Mouse (Mus musculus) forebrain, embryonic 10.5 days (tissue): ENCODE data around the gene Canx. TPM values are rescaled to one million over a fixed set of nuclear protein-coding genes. Genes with fewer than 3 reads are reported as not detected.
A peak's percentile ranks its signal among the peaks of the same experiment; 100 is the strongest.
"Not testable (repeated sequence)": the region's sequence is repeated elsewhere in the genome, so short reads cannot be mapped to it uniquely, and the experiment has no call there.

Source experiments
- DNase-seq: peaks from one replicate; pipeline ENCODE4 v3.0.0-alpha.2; 2017; ENCODE audit warnings: low spot score; ENCODE audit errors: extremely low spot score
- H3K27ac ChIP-seq: fragments of 300-500 bp; sonication (generic); 2 replicates; pipeline ENCODE4 v1.5.1; 2016; ENCODE audit warnings: mild to moderate bottlenecking
- H3K27me3 ChIP-seq: fragments of 300-500 bp; sonication (generic); 2 replicates; pipeline ENCODE4 v1.6.1; 2016; ENCODE audit warnings: mild to moderate bottlenecking; ENCODE audit not compliant: poor library complexity, severe bottlenecking
- H3K36me3 ChIP-seq: fragments of 300-500 bp; sonication (generic); replicated peaks from 2 replicates; pipeline ENCODE4 v1.6.1; 2016; ENCODE audit warnings: mild to moderate bottlenecking, moderate library complexity
- H3K4me1 ChIP-seq: fragments of 300-500 bp; sonication (generic); 2 replicates; pipeline ENCODE4 v1.6.1; 2016
- H3K4me3 ChIP-seq: fragments of 300-500 bp; sonication (generic); 2 replicates; pipeline ENCODE4 v1.5.1; 2016; ENCODE audit warnings: mild to moderate bottlenecking, moderate library complexity
- H3K9me3 ChIP-seq: fragments of 300-500 bp; sonication (generic); 2 replicates; pipeline ENCODE4 v1.6.1; 2016; ENCODE audit warnings: mild to moderate bottlenecking, moderate library complexity
- WGBS: fragments of 180-500 bp; shearing (Covaris S2); methylation state at CpG from one replicate; pipeline ENCODE4 v1.1.7; 2016; 5-methylcytosine and 5-hydroxymethylcytosine counted together
- polyA plus RNA-seq: library from polyadenylated mRNA; unstranded; fragments of >200 nt; fragmentation: Nextera tagmentation; extraction: Ambion mirVana; gene quantifications from 2 replicates; pipeline ENCODE4 v1.2.1, GENCODE M21; 2016

The Canx gene
- polyA plus RNA-seq, result 334 and 352 TPM in 2 replicates

DNA sequence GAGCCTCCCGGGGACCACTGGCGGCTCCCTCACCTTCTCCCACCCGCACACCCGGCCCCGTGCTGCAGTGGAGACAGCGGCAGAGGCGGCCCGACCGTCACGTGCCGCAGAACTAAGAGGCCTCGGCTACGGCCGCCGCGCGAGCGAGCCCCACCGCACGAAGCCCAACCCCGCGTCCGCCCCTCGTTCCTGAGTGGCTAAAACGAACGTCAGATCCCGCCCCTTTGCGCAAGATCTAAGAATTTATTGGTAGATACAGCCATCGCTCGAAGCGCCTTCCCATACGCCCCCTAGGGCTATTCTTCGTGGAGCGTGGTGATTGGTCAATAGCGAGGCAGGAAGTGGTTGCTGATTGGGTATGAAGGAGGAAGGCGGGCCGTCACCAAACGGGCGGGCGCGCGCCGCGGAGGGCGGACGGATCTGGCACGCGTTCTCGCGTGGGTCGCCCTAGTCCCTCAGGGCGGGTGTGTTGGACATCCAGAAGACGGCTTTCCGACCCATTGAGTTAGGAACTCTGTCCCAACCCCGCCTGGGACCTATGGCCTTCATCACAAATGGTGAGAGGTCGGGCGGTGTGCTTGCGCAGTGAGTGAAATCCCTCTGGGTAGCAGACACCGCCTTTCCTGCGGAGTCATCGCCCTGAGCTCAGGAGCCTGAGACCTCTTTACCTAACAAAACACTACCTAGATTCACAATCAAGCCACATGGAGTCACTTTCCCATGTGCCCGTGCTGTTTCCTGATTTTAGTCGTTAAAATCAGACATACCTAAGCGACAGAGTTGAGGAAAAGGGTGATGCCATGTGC, at the start of gene Canx:
Canx (minus strand) TSS at position 178 of the 806 bp plus-strand sequence.
- WGBS, result under 1% methylated on average over 64 of the region's 64 CpGs
- H3K36me3 ChIP-seq, result peaks cover 28% of the 10 kb centered on the region

GRCm38 (mm10) chr11:50374286-50375015, 49.0 kb upstream of the Canx start:
- peaks cover 11% of the 10 kb centered on the region for H3K36me3 ChIP-seq
- peaks cover 26% of the 10 kb centered on the region for H3K27me3 ChIP-seq
- H3K4me1 ChIP-seq, result peaks cover 47% of the 10 kb centered on the region
- H3K4me3 ChIP-seq, result no peak overlapping the region
- 88% methylated on average over 13 of the region's 13 CpGs for WGBS
- DNase-seq, result no peak
- H3K27ac ChIP-seq, result no peak overlapping the region
- H3K9me3 ChIP-seq, result no peaks in the 10 kb centered on the region

More for the DNA sequence above, at the start of gene Canx:
- peak within 1 kb of the TSS; percentile 92 for H3K4me3 ChIP-seq
- peak; percentile 100 for DNase-seq
- peaks cover 40% of the 10 kb centered on the region for H3K4me1 ChIP-seq
- H3K9me3 ChIP-seq, result no peaks in the 10 kb centered on the region
- peak within 1 kb of the TSS; percentile 98 for H3K27ac ChIP-seq
- no peaks in the 10 kb centered on the region for H3K27me3 ChIP-seq

DNA sequence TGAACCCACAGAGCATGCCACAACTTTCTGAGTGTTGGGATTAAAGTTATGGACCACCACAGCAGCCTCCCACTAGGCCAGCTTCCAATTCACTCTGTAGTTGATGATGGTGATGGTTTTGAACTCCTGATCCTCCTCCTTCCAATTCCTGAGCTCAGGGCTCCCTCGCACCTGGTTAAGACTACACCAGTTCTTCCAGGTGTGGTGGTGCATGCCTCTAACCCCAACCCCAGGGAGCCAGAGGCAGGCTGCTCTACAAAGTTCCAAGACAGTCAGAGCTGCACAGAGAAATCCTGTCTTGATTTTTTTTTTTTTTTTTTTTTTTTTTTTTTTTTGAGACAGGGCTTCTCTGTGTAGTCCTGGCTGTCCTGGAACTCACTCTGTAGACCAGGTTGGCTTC, 48.1 kb upstream of the Canx start:
- peaks cover 26% of the 10 kb centered on the region for H3K27me3 ChIP-seq
- peaks cover 3% of the 10 kb centered on the region; the same call in 1 of the 2 replicates for H3K36me3 ChIP-seq
- 86% methylated on average over 1 of the region's 1 CpGs for WGBS
- DNase-seq, result no peak
- peaks cover 40% of the 10 kb centered on the region for H3K4me1 ChIP-seq
- no peak overlapping the region for H3K4me3 ChIP-seq
- no peak overlapping the region for H3K27ac ChIP-seq
- no peaks in the 10 kb centered on the region for H3K9me3 ChIP-seq

DNA sequence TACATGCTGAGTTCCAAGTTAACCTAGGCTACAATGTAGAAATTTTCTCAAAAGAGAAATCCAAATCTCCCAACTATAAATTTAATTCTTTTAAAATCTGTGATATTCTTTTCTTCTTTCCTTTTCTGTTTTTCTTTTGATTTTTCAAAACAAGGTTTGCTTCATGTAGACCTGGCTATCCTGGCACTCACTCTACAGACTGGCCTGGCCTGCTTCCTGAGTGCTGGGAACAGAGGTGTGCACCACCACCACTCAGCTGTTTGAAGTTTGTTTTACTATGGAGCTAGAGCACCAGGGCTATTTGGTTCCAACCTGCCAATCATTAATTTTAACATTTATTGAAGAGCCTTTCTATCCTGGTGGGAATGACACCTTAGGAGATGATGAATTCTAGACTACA, 47.6 kb upstream of the Canx start:
- Histone ChIP-seq H3K27me3 (peaks cover 26% of the 10 kb centered on the region), H3K4me1 (peaks cover 40% of the 10 kb centered on the region), H3K27ac (no peak overlapping the region), H3K36me3 (no peaks in the 10 kb centered on the region), H3K9me3 (no peaks in the 10 kb centered on the region), H3K4me3 (no peak overlapping the region)
- DNase-seq, result no peak

DNA sequence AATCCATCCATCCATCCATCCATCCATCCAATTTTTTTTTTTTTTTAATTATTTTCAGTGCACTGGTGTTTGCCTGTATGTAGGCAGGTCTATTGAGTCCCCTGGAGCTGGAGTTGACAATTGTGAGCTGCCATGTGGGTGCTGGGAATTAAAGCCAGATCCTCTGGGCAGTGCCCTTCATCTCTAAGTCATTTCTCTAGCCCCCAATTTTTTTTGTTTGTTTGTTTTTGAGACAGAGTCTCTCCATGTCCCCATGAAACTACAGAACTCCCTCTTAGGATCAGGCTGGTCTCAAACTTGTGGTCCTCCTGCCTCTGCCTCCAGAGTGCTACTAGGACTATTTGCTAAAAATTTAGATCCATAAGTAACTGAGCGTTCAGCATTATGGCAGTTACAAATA, 46.4 kb upstream of the Canx start:
- WGBS, result 89% methylated on average over 1 of the region's 1 CpGs
- no peaks in the 10 kb centered on the region for H3K9me3 ChIP-seq
- peak overlapping the region; percentile 50; the same call in 1 of the 2 replicates for H3K4me3 ChIP-seq
- H3K27me3 ChIP-seq, result peaks cover 26% of the 10 kb centered on the region
- no peak overlapping the region for H3K27ac ChIP-seq
- no peaks in the 10 kb centered on the region for H3K36me3 ChIP-seq
- H3K4me1 ChIP-seq, result peaks cover 39% of the 10 kb centered on the region
- DNase-seq, result no peak

GRCm38 (mm10) chr11:50371399-50371841, 45.9 kb upstream of the Canx start:
- Histone ChIP-seq H3K4me3 (peak overlapping the region; percentile 50), H3K27me3 (peaks cover 26% of the 10 kb centered on the region), H3K9me3 (no peaks in the 10 kb centered on the region), H3K4me1 (peaks cover 34% of the 10 kb centered on the region), H3K27ac (peak overlapping the region; percentile 86), H3K36me3 (no peaks in the 10 kb centered on the region)
- DNase-seq, result peak; percentile 68
- 3% methylated on average over 18 of the region's 18 CpGs for WGBS

DNA sequence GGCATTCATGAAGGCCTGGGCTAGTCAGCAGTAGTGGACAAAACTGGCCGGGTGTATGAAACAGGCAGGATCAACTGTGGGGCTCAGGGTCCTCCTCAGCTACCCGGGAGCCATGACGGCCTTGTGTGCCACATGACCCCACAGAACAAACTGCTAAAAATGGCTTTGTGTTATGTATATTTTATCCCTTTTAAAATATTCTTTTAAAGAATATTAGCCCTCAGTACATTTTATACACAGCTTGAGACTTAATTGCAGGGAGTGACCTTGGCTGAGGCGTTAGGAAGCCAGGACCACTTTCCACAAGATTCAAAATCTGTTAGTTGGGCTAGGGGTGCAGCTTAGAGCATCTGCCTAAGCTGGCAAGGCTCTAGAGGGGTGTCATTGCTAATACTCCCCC, 45.5 kb upstream of the Canx start:
- Histone ChIP-seq H3K27ac (peak overlapping the region; percentile 86), H3K27me3 (peaks cover 25% of the 10 kb centered on the region), H3K9me3 (no peaks in the 10 kb centered on the region), H3K4me1 (peaks cover 30% of the 10 kb centered on the region), H3K36me3 (no peaks in the 10 kb centered on the region), H3K4me3 (peak overlapping the region; percentile 50)
- DNase-seq, result no peak
- 63% methylated on average over 4 of the region's 4 CpGs for WGBS

DNA sequence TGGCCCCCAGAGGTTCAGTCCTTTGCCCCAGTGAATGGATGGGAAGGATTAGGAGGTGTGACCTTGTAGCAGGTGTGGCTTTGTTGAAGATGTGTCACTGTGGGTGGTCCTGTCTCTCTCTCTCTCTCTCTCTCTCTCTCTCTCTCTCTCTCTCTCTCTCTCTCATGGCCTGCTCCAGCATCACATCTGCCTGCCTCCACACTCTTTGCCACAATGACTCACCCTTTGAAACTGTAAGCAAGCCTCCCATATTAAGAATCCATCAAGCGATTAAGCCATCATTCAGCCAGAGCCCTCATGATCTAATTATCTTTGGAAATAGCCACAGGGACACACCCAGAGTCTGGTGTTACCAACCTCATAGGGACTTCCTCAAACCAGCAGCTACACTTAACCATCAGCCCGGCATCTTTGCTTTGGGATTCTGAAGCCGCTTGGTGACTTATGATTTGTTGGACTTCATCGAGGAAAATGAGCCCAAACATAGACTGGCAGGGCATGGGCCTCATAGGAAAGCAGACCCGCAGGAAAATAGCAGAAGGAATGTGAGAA, 44.0 kb upstream of the Canx start:
- H3K27ac ChIP-seq, result no peak overlapping the region
- no peaks in the 10 kb centered on the region for H3K36me3 ChIP-seq
- WGBS, result 94% methylated on average over 5 of the region's 5 CpGs
- no peak overlapping the region for H3K4me3 ChIP-seq
- DNase-seq, result no peak
- peaks cover 10% of the 10 kb centered on the region; the same call in 1 of the 2 replicates for H3K27me3 ChIP-seq
- no peaks in the 10 kb centered on the region for H3K9me3 ChIP-seq
- H3K4me1 ChIP-seq, result peaks cover 16% of the 10 kb centered on the region

- Histone ChIP-seq H3K27me3 (0 out of 2 replicates have a peak, but pooled peaks cover 5% of the 10 kb centered on the region), H3K27ac (no peak overlapping the region), H3K36me3 (no peaks in the 10 kb centered on the region), H3K4me1 (peaks cover 16% of the 10 kb centered on the region), H3K9me3 (no peaks in the 10 kb centered on the region), H3K4me3 (no peak overlapping the region)
- DNase-seq, result no peak
- 93% methylated on average over 9 of the region's 9 CpGs for WGBS
Observed at GRCm38 (mm10) chr11:50367531-50367930, 42.1 kb upstream of the Canx start.

DNA sequence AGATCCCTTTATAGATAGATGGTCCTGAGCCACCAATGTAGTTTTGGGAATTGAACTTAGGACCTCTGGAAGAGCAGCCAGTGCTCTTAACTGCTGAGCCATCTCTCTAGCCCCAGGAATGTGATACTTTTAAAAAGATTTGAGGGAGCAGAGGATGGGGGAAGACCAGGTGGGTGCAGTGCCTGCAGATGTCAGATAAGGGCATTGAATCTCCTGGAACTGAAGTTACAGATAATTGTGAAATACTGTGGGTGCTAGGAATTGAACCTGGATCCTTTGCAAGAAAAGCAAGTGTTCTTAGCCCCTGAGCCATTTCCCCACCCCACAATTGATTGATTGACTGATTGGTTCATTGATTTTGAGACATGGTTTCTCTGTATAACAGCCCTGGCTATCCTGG, 39.8 kb upstream of the Canx start:
- Histone ChIP-seq H3K4me3 (no peak overlapping the region), H3K9me3 (no peaks in the 10 kb centered on the region), H3K27me3 (peaks cover 16% of the 10 kb centered on the region), H3K4me1 (no peaks in the 10 kb centered on the region), H3K27ac (no peak overlapping the region), H3K36me3 (no peaks in the 10 kb centered on the region)
- no peak for DNase-seq

GRCm38 (mm10) chr11:50364548-50364947, 39.1 kb upstream of the Canx start:
- Histone ChIP-seq H3K4me3 (no peak overlapping the region), H3K4me1 (peaks cover 2% of the 10 kb centered on the region), H3K36me3 (no peaks in the 10 kb centered on the region), H3K27me3 (peaks cover 24% of the 10 kb centered on the region), H3K27ac (no peak overlapping the region), H3K9me3 (no peaks in the 10 kb centered on the region)
- DNase-seq, result peak; percentile 67
- WGBS, result 11% methylated on average over 4 of the region's 4 CpGs

DNA sequence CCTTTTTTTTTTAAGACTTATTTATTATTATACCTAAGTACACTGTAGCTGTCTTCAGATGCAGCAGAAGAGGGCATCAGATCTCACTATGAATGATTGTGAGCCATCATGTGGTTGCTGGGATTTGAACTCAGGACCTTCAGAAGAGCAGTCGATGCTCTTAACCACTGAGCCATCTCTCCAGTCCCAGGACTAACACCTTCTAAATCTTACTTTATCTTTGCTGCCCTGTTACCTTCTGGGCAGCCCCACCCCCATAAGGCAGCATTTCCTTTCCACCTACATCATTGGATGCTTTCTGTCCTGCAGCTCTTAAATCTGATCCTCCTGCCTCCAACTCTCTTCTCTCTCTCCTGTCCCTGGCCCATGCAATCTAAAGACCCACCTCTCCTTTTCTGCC, 35.8 kb upstream of the Canx start:
- DNase-seq, H3K27ac ChIP-seq, H3K9me3 ChIP-seq, H3K4me3 ChIP-seq, H3K36me3 ChIP-seq: not testable (repeated sequence)
- H3K4me1 ChIP-seq, result peaks cover 11% of the 10 kb centered on the region
- H3K27me3 ChIP-seq, result peaks cover 49% of the 10 kb centered on the region
- WGBS, result 89% methylated on average over 1 of the region's 1 CpGs
